Mouse (Mus musculus): ENCODE results near the gene Nfya. TPM values are rescaled to one million over a fixed set of nuclear protein-coding genes. Genes with fewer than 3 reads are reported as not detected.

Gene Nfya
- polyA plus RNA-seq, 1 experiment from 2014 or later: 3.5 TPM

GRCm38 (mm10) chr17:48388666-48389065, 21.0 kb downstream of the Nfya start:
- Histone ChIP-seq H3K9ac (ENCODE audit: low read length) (no peak overlapping the region), H3K9me3 (ENCODE audit: control insufficient read depth, low read length) (no peaks in the 10 kb centered on the region), H3K4me1 (replicated peaks; ENCODE audit: control insufficient read depth, insufficient read depth) (no peaks in the 10 kb centered on the region), H3K27ac (replicated peaks) (no peak overlapping the region), H3K4me2 (replicated peaks; ENCODE audit: low read depth) (no peak overlapping the region), H3K4me3 (ENCODE audit: low read depth, low read length) (no peak overlapping the region), H3K27me3 (ENCODE audit: control insufficient read depth, insufficient read depth, low read length) (no peaks in the 10 kb centered on the region), H3K36me3 (ENCODE audit: control insufficient read depth, insufficient read depth, low read length) (peaks cover 38% of the 10 kb centered on the region; the same call in 1 of the 2 replicates)
- no peak for DNase-seq (ENCODE audit: low spot score)
- 82% methylated on average over 2 of the region's 2 CpGs for WGBS
- ATAC-seq (ENCODE audit: low FRiP score, low TSS enrichment): no peak
- TF ChIP-seq EP300 (optimal IDR thresholded peaks at IDR 0.05): no peak
- TF ChIP-seq CTCF (IDR thresholded peaks at IDR 0.05; ENCODE audit: low read depth): no peak

GRCm38 (mm10) chr17:48385786-48386461, 23.8 kb downstream of the Nfya start:
- Histone ChIP-seq H3K4me3 (ENCODE audit: low read depth, low read length) (no peak overlapping the region), H3K4me2 (replicated peaks; ENCODE audit: low read depth) (no peak overlapping the region), H3K4me1 (replicated peaks; ENCODE audit: control insufficient read depth, insufficient read depth) (no peaks in the 10 kb centered on the region), H3K27me3 (ENCODE audit: control insufficient read depth, insufficient read depth, low read length) (no peaks in the 10 kb centered on the region), H3K9ac (ENCODE audit: low read length) (no peak overlapping the region), H3K27ac (replicated peaks) (no peak overlapping the region), H3K9me3 (ENCODE audit: control insufficient read depth, low read length) (no peaks in the 10 kb centered on the region), H3K36me3 (ENCODE audit: control insufficient read depth, insufficient read depth, low read length) (peaks cover 22% of the 10 kb centered on the region; the same call in 1 of the 2 replicates)
- 52% methylated on average over 2 of the region's 2 CpGs for WGBS
- no peak for DNase-seq (ENCODE audit: low spot score)
- ATAC-seq (ENCODE audit: low FRiP score, low TSS enrichment): no peak
- TF ChIP-seq EP300 (optimal IDR thresholded peaks at IDR 0.05): no peak
- TF ChIP-seq CTCF (IDR thresholded peaks at IDR 0.05; ENCODE audit: low read depth): no peak

- H3K27me3 ChIP-seq (ENCODE audit: control insufficient read depth, insufficient read depth, low read length): no peaks in the 10 kb centered on the region
- no peak overlapping the region for H3K9ac ChIP-seq (ENCODE audit: low read length)
- DNase-seq (ENCODE audit: low spot score): no peak
- no peak overlapping the region for H3K4me3 ChIP-seq (ENCODE audit: low read depth, low read length)
- no peak for TF ChIP-seq EP300 (optimal IDR thresholded peaks at IDR 0.05)
- no peak for TF ChIP-seq CTCF (IDR thresholded peaks at IDR 0.05; ENCODE audit: low read depth)
- no peak overlapping the region for H3K27ac ChIP-seq (replicated peaks)
- no peak overlapping the region for H3K4me2 ChIP-seq (replicated peaks; ENCODE audit: low read depth)
- H3K9me3 ChIP-seq (ENCODE audit: control insufficient read depth, low read length): no peaks in the 10 kb centered on the region
- no peaks in the 10 kb centered on the region for H3K4me1 ChIP-seq (replicated peaks; ENCODE audit: control insufficient read depth, insufficient read depth)
- H3K36me3 ChIP-seq (ENCODE audit: control insufficient read depth, insufficient read depth, low read length): no peaks in the 10 kb centered on the region
- ATAC-seq (ENCODE audit: low FRiP score, low TSS enrichment): no peak
Observed at GRCm38 (mm10) chr17:48379050-48379449, 30.7 kb downstream of the Nfya start.

- Histone ChIP-seq H3K4me1 (replicated peaks; ENCODE audit: control insufficient read depth, insufficient read depth) (no peaks in the 10 kb centered on the region), H3K9ac (ENCODE audit: low read length) (no peak overlapping the region), H3K27ac (replicated peaks) (no peak overlapping the region), H3K4me2 (replicated peaks; ENCODE audit: low read depth) (no peak overlapping the region), H3K36me3 (ENCODE audit: control insufficient read depth, insufficient read depth, low read length) (no peaks in the 10 kb centered on the region), H3K4me3 (ENCODE audit: low read depth, low read length) (no peak overlapping the region), H3K27me3 (ENCODE audit: control insufficient read depth, insufficient read depth, low read length) (no peaks in the 10 kb centered on the region), H3K9me3 (ENCODE audit: control insufficient read depth, low read length) (no peaks in the 10 kb centered on the region)
- ATAC-seq (ENCODE audit: low FRiP score, low TSS enrichment) (no peak), DNase-seq (ENCODE audit: low spot score) (no peak)
- TF ChIP-seq CTCF (IDR thresholded peaks at IDR 0.05; ENCODE audit: low read depth): no peak
- WGBS: 85% methylated on average over 1 of the region's 1 CpGs
Observed at GRCm38 (mm10) chr17:48376102-48376501, 33.6 kb downstream of the Nfya start.

GRCm38 (mm10) chr17:48372987-48373386, 36.7 kb downstream of the Nfya start:
- TF ChIP-seq EP300 (optimal IDR thresholded peaks at IDR 0.05) (no peak), CTCF (IDR thresholded peaks at IDR 0.05; ENCODE audit: low read depth) (no peak)
- ATAC-seq (ENCODE audit: low FRiP score, low TSS enrichment): no peak
- WGBS: 79% methylated on average over 8 of the region's 8 CpGs

GRCm38 (mm10) chr17:48371621-48372020, 38.1 kb downstream of the Nfya start:
- Histone ChIP-seq H3K27me3 (ENCODE audit: control insufficient read depth, insufficient read depth, low read length) (no peaks in the 10 kb centered on the region), H3K9me3 (ENCODE audit: control insufficient read depth, low read length) (no peaks in the 10 kb centered on the region), H3K9ac (ENCODE audit: low read length) (no peak overlapping the region), H3K4me2 (replicated peaks; ENCODE audit: low read depth) (no peak overlapping the region), H3K36me3 (ENCODE audit: control insufficient read depth, insufficient read depth, low read length) (no peaks in the 10 kb centered on the region), H3K27ac (replicated peaks) (no peak overlapping the region), H3K4me3 (ENCODE audit: low read depth, low read length) (no peak overlapping the region), H3K4me1 (replicated peaks; ENCODE audit: control insufficient read depth, insufficient read depth) (no peaks in the 10 kb centered on the region)
- ATAC-seq (ENCODE audit: low FRiP score, low TSS enrichment) (no peak), DNase-seq (ENCODE audit: low spot score) (no peak)
- TF ChIP-seq CTCF (IDR thresholded peaks at IDR 0.05; ENCODE audit: low read depth): no peak
- no peak for TF ChIP-seq EP300 (optimal IDR thresholded peaks at IDR 0.05)

More at GRCm38 (mm10) chr17:48372987-48373386, 36.7 kb downstream of the Nfya start:
- H3K9me3 ChIP-seq (ENCODE audit: control insufficient read depth, low read length): no peaks in the 10 kb centered on the region
- H3K4me3 ChIP-seq (ENCODE audit: low read depth, low read length): no peak overlapping the region
- no peak overlapping the region for H3K4me2 ChIP-seq (replicated peaks; ENCODE audit: low read depth)
- no peak overlapping the region for H3K27ac ChIP-seq (replicated peaks)
- H3K36me3 ChIP-seq (ENCODE audit: control insufficient read depth, insufficient read depth, low read length): no peaks in the 10 kb centered on the region
- no peaks in the 10 kb centered on the region for H3K27me3 ChIP-seq (ENCODE audit: control insufficient read depth, insufficient read depth, low read length)
- no peaks in the 10 kb centered on the region for H3K4me1 ChIP-seq (replicated peaks; ENCODE audit: control insufficient read depth, insufficient read depth)
- no peak for DNase-seq (ENCODE audit: low spot score)
- H3K9ac ChIP-seq (ENCODE audit: low read length): no peak overlapping the region
